Mouse (Mus musculus) small intestine, adult 2 months (tissue): Measurements from ENCODE around the gene Cobl. TPM values are rescaled to one million over a fixed set of nuclear protein-coding genes. Genes with fewer than 3 reads are reported as not detected.

ENCODE experiments used
- H3K27ac ChIP-seq: fragments of 200-500 bp; 2 replicates; pipeline ENCODE4 v1.5.1; 2012; ENCODE audit warnings: low read depth, low read length, control low read depth, inconsistent platforms; ENCODE audit not compliant: insufficient read depth
- H3K27me3 ChIP-seq: fragments of 200-500 bp; 2 replicates; pipeline ENCODE4 v1.6.1; 2012; ENCODE audit warnings: mild to moderate bottlenecking, moderate library complexity, low read length, inconsistent platforms; ENCODE audit not compliant: control insufficient read depth, insufficient read depth
- H3K36me3 ChIP-seq: fragments of 200-500 bp; 2 replicates; pipeline ENCODE4 v1.6.1; 2012; ENCODE audit warnings: mild to moderate bottlenecking, low read length, control low read depth, inconsistent platforms; ENCODE audit not compliant: control insufficient read depth, insufficient read depth
- H3K4me1 ChIP-seq: fragments of 200-500 bp; 2 replicates; pipeline ENCODE4 v1.6.1; 2012; ENCODE audit warnings: low read length, inconsistent platforms, mixed read lengths; ENCODE audit not compliant: control insufficient read depth, insufficient read depth, insufficient read length
- H3K4me3 ChIP-seq: fragments of 200-500 bp; 2 replicates; pipeline ENCODE4 v1.5.1; 2012; ENCODE audit warnings: low read depth, mild to moderate bottlenecking, control low read depth, inconsistent platforms, low read length, moderate library complexity
- CTCF ChIP-seq: fragments of 200-500 bp; IDR thresholded peaks from 2 replicates; pipeline ENCODE4 v1.5.1; 2012; ENCODE audit warnings: low read depth, mild to moderate bottlenecking, control low read depth, inconsistent platforms, low read length, moderate library complexity, mixed read lengths; ENCODE audit not compliant: insufficient replicate concordance, insufficient read length; ENCODE audit errors: extremely low read depth
- POLR2A ChIP-seq: fragments of 200-500 bp; IDR thresholded peaks from 2 replicates; pipeline ENCODE4 v1.6.1; 2012; ENCODE audit warnings: low read depth, mild to moderate bottlenecking, control low read depth, inconsistent platforms, low read length, moderate library complexity
- WGBS: fragments of 180-500 bp; shearing (Covaris S2); methylation state at CpG from one replicate; pipeline ENCODE4 v1.1.7; 2018; 5-methylcytosine and 5-hydroxymethylcytosine counted together
- polyA plus RNA-seq: library from polyadenylated mRNA; depleted of rRNA; stranded (reverse); fragments of >200 nt; gene quantifications from 2 replicates; pipeline ENCODE4 v1.2.3, GENCODE M21; 2012

Gene Cobl
- polyA plus RNA-seq, 1 experiment = 42.1 TPM

- Histone ChIP-seq H3K4me3 (no peak overlapping the region), H3K4me1 (no peaks in the 10 kb centered on the region), H3K36me3 (no peaks in the 10 kb centered on the region), H3K27me3 (no peaks in the 10 kb centered on the region), H3K27ac (no peak overlapping the region)
- TF ChIP-seq POLR2A = no peak
- TF ChIP-seq CTCF = no peak
- 44% methylated on average over 4 of the region's 4 CpGs for WGBS
Measured at GRCm38 (mm10) chr11:12430231-12431041, 34.3 kb downstream of the Cobl start.

GRCm38 (mm10) chr11:12426746-12427145 lies 38.0 kb downstream of the Cobl start:
- Histone ChIP-seq H3K4me3 (no peak overlapping the region), H3K36me3 (no peaks in the 10 kb centered on the region), H3K4me1 (no peaks in the 10 kb centered on the region), H3K27me3 (no peaks in the 10 kb centered on the region), H3K27ac (no peak overlapping the region)
- TF ChIP-seq CTCF = no peak
- TF ChIP-seq POLR2A = no peak
- WGBS = 59% methylated on average over 5 of the region's 5 CpGs

GRCm38 (mm10) chr11:12424205-12424604 lies 40.6 kb downstream of the Cobl start:
- H3K27ac ChIP-seq = no peak overlapping the region
- TF ChIP-seq CTCF (no peak), POLR2A (no peak)
- no peak overlapping the region for H3K4me3 ChIP-seq
- no peaks in the 10 kb centered on the region for H3K36me3 ChIP-seq
- no peaks in the 10 kb centered on the region for H3K27me3 ChIP-seq
- H3K4me1 ChIP-seq = no peaks in the 10 kb centered on the region
- WGBS = 80% methylated on average over 2 of the region's 2 CpGs

- no peak overlapping the region for H3K4me3 ChIP-seq
- 92% methylated on average over 5 of the region's 5 CpGs for WGBS
Measured at GRCm38 (mm10) chr11:12421183-12421582, 43.6 kb downstream of the Cobl start.

GRCm38 (mm10) chr11:12420146-12420545 lies 44.6 kb downstream of the Cobl start:
- Histone ChIP-seq H3K4me3 (no peak overlapping the region), H3K27me3 (no peaks in the 10 kb centered on the region), H3K27ac (no peak overlapping the region), H3K4me1 (no peaks in the 10 kb centered on the region), H3K36me3 (no peaks in the 10 kb centered on the region)
- 86% methylated on average over 3 of the region's 3 CpGs for WGBS
- TF ChIP-seq CTCF = no peak
- no peak for TF ChIP-seq POLR2A

More at GRCm38 (mm10) chr11:12421183-12421582, 43.6 kb downstream of the Cobl start:
- TF ChIP-seq CTCF = no peak
- no peak for TF ChIP-seq POLR2A
- Histone ChIP-seq H3K36me3 (no peaks in the 10 kb centered on the region), H3K27ac (no peak overlapping the region), H3K4me1 (no peaks in the 10 kb centered on the region), H3K27me3 (no peaks in the 10 kb centered on the region)

- Histone ChIP-seq H3K4me1 (peaks cover 3% of the 10 kb centered on the region; the same call in 1 of the 2 replicates), H3K27ac (no peak overlapping the region), H3K4me3 (no peak overlapping the region), H3K27me3 (no peaks in the 10 kb centered on the region), H3K36me3 (no peaks in the 10 kb centered on the region)
- WGBS = 60% methylated on average over 7 of the region's 7 CpGs
- TF ChIP-seq POLR2A (no peak), CTCF (no peak)
Measured at GRCm38 (mm10) chr11:12416899-12417298, 47.9 kb downstream of the Cobl start.

GRCm38 (mm10) chr11:12415329-12415728 lies 49.4 kb downstream of the Cobl start:
- WGBS = 76% methylated on average over 3 of the region's 3 CpGs
- Histone ChIP-seq H3K4me1 (peaks cover 4% of the 10 kb centered on the region; the same call in 1 of the 2 replicates), H3K27ac (no peak overlapping the region), H3K4me3 (no peak overlapping the region), H3K36me3 (no peaks in the 10 kb centered on the region), H3K27me3 (no peaks in the 10 kb centered on the region)
- no peak for TF ChIP-seq POLR2A
- TF ChIP-seq CTCF = no peak
